In the genomic region with DNA sequence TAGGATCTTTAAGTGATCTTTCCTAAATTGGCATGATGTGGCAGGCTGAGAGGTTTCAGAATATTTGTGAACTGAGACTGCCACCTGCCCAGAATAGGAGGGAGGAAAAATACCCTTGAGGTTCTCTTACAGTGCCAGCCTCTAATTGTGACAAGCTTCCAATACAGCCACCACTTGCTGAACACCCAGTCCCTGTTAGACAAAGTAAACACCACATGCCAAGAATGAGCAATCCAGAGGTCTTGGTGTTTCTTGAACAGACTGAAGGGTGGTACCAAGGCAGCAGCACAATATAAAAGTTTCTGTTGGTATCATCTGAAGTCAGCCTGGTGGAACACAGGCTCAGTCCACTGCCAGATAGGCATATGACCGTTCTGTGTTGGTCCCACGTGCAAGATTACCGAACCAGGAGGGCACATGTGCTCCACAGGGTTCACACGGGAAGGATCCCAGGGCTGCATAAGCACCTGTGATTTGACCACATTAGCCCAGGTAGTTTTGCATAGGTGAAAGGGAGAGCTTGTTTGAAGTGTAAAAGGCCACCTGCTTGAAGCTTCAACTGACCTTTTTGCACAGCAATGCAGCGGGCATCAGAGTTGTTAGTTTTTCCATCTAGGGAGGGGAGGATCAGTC, we compare ENCODE assay signal across 1 mouse cellular context.
TF ChIP-seq lines count a peak whose summit lies in the region.

No protein-coding gene starts in this region.

TF ChIP-seq in MEL, 35 proteins besides CTCF, POLR2A, EP300 and RAD21:
- TF ChIP-seq ZKSCAN1 (IDR thresholded peaks at IDR 0.05; ENCODE audit: low read depth, low read length) (no peak), POLR2AphosphoS2 (IDR thresholded peaks at IDR 0.05; ENCODE audit: low read length) (peak; percentile 52; the same call in 1 of the 2 replicates)
